Mouse (Mus musculus) cerebellum, adult 11-12 months (tissue): Measurements from ENCODE around the gene Foxq1.

Experiments used
- DNase-seq: peaks from one replicate; pipeline ENCODE4 v3.0.0; 2022

Foxq1 gene

GRCm38 (mm10) chr13:31572806-31573508 lies 17.0 kb downstream of the Foxq1 start:
- DNase-seq, result no peak

GRCm38 (mm10) chr13:31574627-31575026 lies 18.7 kb downstream of the Foxq1 start:
- no peak for DNase-seq

GRCm38 (mm10) chr13:31576696-31577095 lies 20.8 kb downstream of the Foxq1 start:
- DNase-seq, result no peak

GRCm38 (mm10) chr13:31577576-31577975 lies 21.6 kb downstream of the Foxq1 start:
- no peak for DNase-seq

GRCm38 (mm10) chr13:31578389-31578788 lies 22.5 kb downstream of the Foxq1 start:
- no peak for DNase-seq

GRCm38 (mm10) chr13:31579866-31580265 lies 23.9 kb downstream of the Foxq1 start:
- no peak for DNase-seq

GRCm38 (mm10) chr13:31587341-31587740 lies 31.4 kb downstream of the Foxq1 start:
- no peak for DNase-seq

GRCm38 (mm10) chr13:31599576-31599975 lies 43.6 kb downstream of the Foxq1 start:
- no peak for DNase-seq

- no peak for DNase-seq
Measured at GRCm38 (mm10) chr13:31603964-31604363, 48.0 kb downstream of the Foxq1 start.
